Mouse (Mus musculus): Measurements from ENCODE around the gene Pdgfc. TPM values are rescaled to one million over a fixed set of nuclear protein-coding genes. Genes with fewer than 3 reads are reported as not detected.

Pdgfc gene
- total RNA-seq, 1 experiment: 16.9 TPM

DNA sequence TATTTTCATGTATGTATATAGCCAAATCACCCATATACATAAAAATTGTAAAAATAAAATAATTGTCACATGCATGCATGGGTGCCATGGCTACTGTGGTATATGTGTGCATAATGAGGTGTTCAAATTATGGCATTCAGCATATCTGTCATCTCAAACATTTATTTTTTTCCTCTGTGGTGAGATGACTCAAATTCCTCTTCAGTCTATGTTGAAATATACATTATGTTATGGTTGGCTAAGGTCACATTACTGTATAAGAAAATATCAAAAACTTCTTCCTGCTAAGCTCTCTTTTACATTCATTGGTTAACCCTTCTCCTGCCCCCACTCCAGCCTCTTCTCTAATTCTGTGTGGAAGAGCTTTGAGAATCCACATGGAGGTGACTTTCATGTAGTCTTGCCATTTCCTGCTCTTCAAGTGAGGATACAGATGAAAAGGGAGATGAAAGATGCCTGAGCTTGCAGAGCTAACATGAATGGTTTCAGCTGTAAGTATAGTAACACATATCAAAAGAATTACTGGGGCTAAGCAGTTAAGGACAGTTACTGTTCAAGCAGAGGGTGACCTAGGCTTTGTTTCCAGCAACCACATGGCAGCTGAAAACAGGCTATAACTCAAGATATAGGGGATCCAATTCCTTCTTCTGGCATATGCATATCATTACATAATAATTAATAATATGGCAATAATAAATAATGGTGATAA, 124.4 kb downstream of the Pdgfc start:
- Histone ChIP-seq H3K4me3 (ENCODE audit: insufficient read depth in 1 of 2, low read depth in 1 of 2, low read length in 2 of 2, poor library complexity in 1 of 2, severe bottlenecking in 1 of 2) (no peak overlapping the region), H3K9me3 (ENCODE audit: control insufficient read depth, insufficient read depth, low read depth, low read length) (no peaks in the 10 kb centered on the region), H3K9ac (ENCODE audit: insufficient read depth, low read depth, low read length, poor library complexity, severe bottlenecking) (no peak overlapping the region), H3K4me1 (ENCODE audit: control insufficient read depth in 2 of 2, insufficient read depth in 2 of 2, low read length in 2 of 2, poor library complexity in 1 of 2) (no peaks in the 10 kb centered on the region), H3K36me3 (ENCODE audit: control insufficient read depth, insufficient read depth, low read length, poor library complexity, severe bottlenecking) (no peaks in the 10 kb centered on the region), H3K27ac (ENCODE audit: insufficient read depth, low read depth, low read length, poor library complexity, severe bottlenecking) (no peak overlapping the region)
- no peak for TF ChIP-seq CHD2 (IDR thresholded peaks at IDR 0.05; ENCODE audit: low read depth, low read length)
- no peak for TF ChIP-seq ZC3H11A (IDR thresholded peaks at IDR 0.05; ENCODE audit: borderline replicate concordance, low read depth, low read length)
- no peak for TF ChIP-seq ZNF384 (IDR thresholded peaks at IDR 0.05; ENCODE audit: low read depth, low read length)
- TF ChIP-seq MAFK (IDR thresholded peaks at IDR 0.05; ENCODE audit: insufficient read depth, low read depth, low read length): no peak
- no peak for TF ChIP-seq HCFC1 (IDR thresholded peaks at IDR 0.05; ENCODE audit: borderline replicate concordance, insufficient read depth, low read length)
- DNase-seq (ENCODE audit: low read depth, low spot score): no peak
- in situ Hi-C loops (cut with MboI; ENCODE audit: low sequenced_read_pairs in 2 of 2, unreplicated experiment in 2 of 2): no loop called here

GRCm38 (mm10) chr3:81162129-81162528, 125.9 kb downstream of the Pdgfc start:
- in situ Hi-C loops (cut with MboI; ENCODE audit: low sequenced_read_pairs in 2 of 2, unreplicated experiment in 2 of 2): no loop called here
- DNase-seq (ENCODE audit: low read depth, low spot score): no peak
- no peaks in the 10 kb centered on the region for H3K36me3 ChIP-seq (ENCODE audit: control insufficient read depth, insufficient read depth, low read length, poor library complexity, severe bottlenecking)
- no peaks in the 10 kb centered on the region for H3K9me3 ChIP-seq (ENCODE audit: control insufficient read depth, insufficient read depth, low read depth, low read length)
- no peak for TF ChIP-seq CHD2 (IDR thresholded peaks at IDR 0.05; ENCODE audit: low read depth, low read length)
- TF ChIP-seq ZNF384 (IDR thresholded peaks at IDR 0.05; ENCODE audit: low read depth, low read length): no peak
- TF ChIP-seq ZC3H11A (IDR thresholded peaks at IDR 0.05; ENCODE audit: borderline replicate concordance, low read depth, low read length): no peak
- H3K4me1 ChIP-seq (ENCODE audit: control insufficient read depth in 2 of 2, insufficient read depth in 2 of 2, low read length in 2 of 2, poor library complexity in 1 of 2): no peaks in the 10 kb centered on the region
- no peak overlapping the region for H3K9ac ChIP-seq (ENCODE audit: insufficient read depth, low read depth, low read length, poor library complexity, severe bottlenecking)
- H3K27ac ChIP-seq (ENCODE audit: insufficient read depth, low read depth, low read length, poor library complexity, severe bottlenecking): no peak overlapping the region
- no peak overlapping the region for H3K4me3 ChIP-seq (ENCODE audit: insufficient read depth in 1 of 2, low read depth in 1 of 2, low read length in 2 of 2, poor library complexity in 1 of 2, severe bottlenecking in 1 of 2)

GRCm38 (mm10) chr3:81164091-81164490, 127.9 kb downstream of the Pdgfc start:
- no peaks in the 10 kb centered on the region for H3K9me3 ChIP-seq (ENCODE audit: control insufficient read depth, insufficient read depth, low read depth, low read length)
- in situ Hi-C loops (cut with MboI; ENCODE audit: low sequenced_read_pairs in 2 of 2, unreplicated experiment in 2 of 2): no loop called here
- DNase-seq (ENCODE audit: low read depth, low spot score): no peak
- H3K9ac ChIP-seq (ENCODE audit: insufficient read depth, low read depth, low read length, poor library complexity, severe bottlenecking): no peak overlapping the region
- TF ChIP-seq ZC3H11A (IDR thresholded peaks at IDR 0.05; ENCODE audit: borderline replicate concordance, low read depth, low read length) (no peak), ZNF384 (IDR thresholded peaks at IDR 0.05; ENCODE audit: low read depth, low read length) (no peak), CHD2 (IDR thresholded peaks at IDR 0.05; ENCODE audit: low read depth, low read length) (no peak), MAFK (IDR thresholded peaks at IDR 0.05; ENCODE audit: insufficient read depth, low read depth, low read length) (no peak), HCFC1 (IDR thresholded peaks at IDR 0.05; ENCODE audit: borderline replicate concordance, insufficient read depth, low read length) (no peak)
- no peaks in the 10 kb centered on the region for H3K4me1 ChIP-seq (ENCODE audit: control insufficient read depth in 2 of 2, insufficient read depth in 2 of 2, low read length in 2 of 2, poor library complexity in 1 of 2)
- no peak overlapping the region for H3K4me3 ChIP-seq (ENCODE audit: insufficient read depth in 1 of 2, low read depth in 1 of 2, low read length in 2 of 2, poor library complexity in 1 of 2, severe bottlenecking in 1 of 2)
- no peak overlapping the region for H3K27ac ChIP-seq (ENCODE audit: insufficient read depth, low read depth, low read length, poor library complexity, severe bottlenecking)
- no peaks in the 10 kb centered on the region for H3K36me3 ChIP-seq (ENCODE audit: control insufficient read depth, insufficient read depth, low read length, poor library complexity, severe bottlenecking)

DNA sequence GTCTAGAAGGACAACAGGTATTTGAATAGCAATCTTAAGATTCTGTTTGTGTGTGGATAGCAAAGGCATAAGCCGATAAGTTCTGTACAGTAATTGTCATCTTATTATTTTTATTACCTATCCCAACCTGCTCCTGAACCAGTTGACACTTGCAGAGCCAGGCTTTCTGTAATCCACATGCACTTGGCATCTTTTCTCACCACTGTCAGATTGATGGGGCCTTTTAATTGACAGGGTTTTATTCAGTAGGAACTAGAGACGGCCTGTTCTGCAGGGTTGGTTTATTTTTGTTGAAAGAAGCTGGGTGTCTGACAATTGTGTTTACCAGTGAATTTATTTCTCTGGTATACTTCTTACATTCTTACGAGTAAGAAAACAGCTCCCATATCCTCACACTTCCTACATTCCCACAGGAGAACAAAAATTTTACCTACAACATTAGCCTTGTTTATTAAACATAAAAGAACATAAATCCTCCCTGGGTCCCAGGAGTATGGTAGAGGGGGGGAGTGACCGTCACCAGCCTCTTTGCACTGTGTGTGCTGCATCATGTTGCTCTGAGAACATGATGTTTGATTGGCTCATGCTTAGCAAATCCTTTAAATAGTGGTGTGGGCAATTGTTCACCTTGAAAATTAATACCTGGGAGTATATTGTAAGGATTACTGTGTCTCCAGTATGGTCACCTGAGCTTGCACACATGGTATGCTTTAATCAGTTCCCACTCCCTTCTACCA, 134.0 kb downstream of the Pdgfc start:
- Histone ChIP-seq H3K4me3 (ENCODE audit: insufficient read depth in 1 of 2, low read depth in 1 of 2, low read length in 2 of 2, poor library complexity in 1 of 2, severe bottlenecking in 1 of 2) (no peak overlapping the region), H3K9ac (ENCODE audit: insufficient read depth, low read depth, low read length, poor library complexity, severe bottlenecking) (no peak overlapping the region), H3K4me1 (ENCODE audit: control insufficient read depth in 2 of 2, insufficient read depth in 2 of 2, low read length in 2 of 2, poor library complexity in 1 of 2) (no peaks in the 10 kb centered on the region), H3K9me3 (ENCODE audit: control insufficient read depth, insufficient read depth, low read depth, low read length) (no peaks in the 10 kb centered on the region), H3K36me3 (ENCODE audit: control insufficient read depth, insufficient read depth, low read length, poor library complexity, severe bottlenecking) (no peaks in the 10 kb centered on the region), H3K27ac (ENCODE audit: insufficient read depth, low read depth, low read length, poor library complexity, severe bottlenecking) (no peak overlapping the region)
- in situ Hi-C loops (cut with MboI; ENCODE audit: low sequenced_read_pairs in 2 of 2, unreplicated experiment in 2 of 2): no loop called here
- TF ChIP-seq ZNF384 (IDR thresholded peaks at IDR 0.05; ENCODE audit: low read depth, low read length): no peak
- TF ChIP-seq MAFK (IDR thresholded peaks at IDR 0.05; ENCODE audit: insufficient read depth, low read depth, low read length): no peak
- no peak for TF ChIP-seq CHD2 (IDR thresholded peaks at IDR 0.05; ENCODE audit: low read depth, low read length)
- no peak for TF ChIP-seq HCFC1 (IDR thresholded peaks at IDR 0.05; ENCODE audit: borderline replicate concordance, insufficient read depth, low read length)
- TF ChIP-seq ZC3H11A (IDR thresholded peaks at IDR 0.05; ENCODE audit: borderline replicate concordance, low read depth, low read length): no peak
- no peak for DNase-seq (ENCODE audit: low read depth, low spot score)
